Mouse (Mus musculus) cerebellum, adult 11 months (tissue): ENCODE data around the gene Rab3il1.

Experiments used
- DNase-seq: peaks from one replicate; pipeline ENCODE4 v3.0.0; 2022

Gene Rab3il1

GRCm38 (mm10) chr19:10015442-10015841, 14.0 kb downstream of the Rab3il1 start:
- no peak for DNase-seq

- no peak for DNase-seq
These were observed 14.7 kb downstream of the Rab3il1 start for GRCm38 (mm10) chr19:10016151-10016550.

GRCm38 (mm10) chr19:10017637-10018526, 16.4 kb downstream of the Rab3il1 start:
- peak; percentile 72 for DNase-seq

- DNase-seq = no peak
These were observed 17.0 kb downstream of the Rab3il1 start for GRCm38 (mm10) chr19:10018527-10018818.

GRCm38 (mm10) chr19:10019214-10019760, 17.8 kb downstream of the Rab3il1 start:
- no peak for DNase-seq

GRCm38 (mm10) chr19:10021981-10022380, 20.5 kb downstream of the Rab3il1 start:
- no peak for DNase-seq

GRCm38 (mm10) chr19:10022414-10023303, 21.2 kb downstream of the Rab3il1 start:
- DNase-seq = no peak

- no peak for DNase-seq
These were observed 21.9 kb downstream of the Rab3il1 start for GRCm38 (mm10) chr19:10023304-10023758.

GRCm38 (mm10) chr19:10025169-10025875, 23.9 kb downstream of the Rab3il1 start:
- DNase-seq = no peak

- DNase-seq = no peak
These were observed 28.3 kb downstream of the Rab3il1 start for GRCm38 (mm10) chr19:10029746-10030145.

- DNase-seq = peak; percentile 52
These were observed 31.9 kb downstream of the Rab3il1 start for GRCm38 (mm10) chr19:10033211-10033973.

GRCm38 (mm10) chr19:10034356-10034755, 32.9 kb downstream of the Rab3il1 start:
- no peak for DNase-seq

GRCm38 (mm10) chr19:10034785-10035447, 33.4 kb downstream of the Rab3il1 start:
- DNase-seq = peak; percentile 58

- DNase-seq = no peak
These were observed 36.1 kb downstream of the Rab3il1 start for GRCm38 (mm10) chr19:10037534-10037933.

- no peak for DNase-seq
These were observed 36.9 kb downstream of the Rab3il1 start for GRCm38 (mm10) chr19:10038364-10038763.

- DNase-seq = no peak
These were observed 37.4 kb downstream of the Rab3il1 start for GRCm38 (mm10) chr19:10038910-10039309.

- DNase-seq = no peak
These were observed 38.1 kb downstream of the Rab3il1 start for GRCm38 (mm10) chr19:10039615-10040014.

GRCm38 (mm10) chr19:10040866-10041387, 39.5 kb downstream of the Rab3il1 start:
- DNase-seq = peak; percentile 65

GRCm38 (mm10) chr19:10041388-10042148, 40.1 kb downstream of the Rab3il1 start, which contains the start of gene Fads3:
Gene Fads3 (plus strand): TSS chr19:10041569.
- peak; percentile 80 for DNase-seq

GRCm38 (mm10) chr19:10042232-10042631, 40.8 kb downstream of the Rab3il1 start:
- DNase-seq = no peak
